Mouse (Mus musculus) heart, embryonic 10.5 days (tissue): ENCODE measurements around the gene Olfr39. TPM values are rescaled to one million over a fixed set of nuclear protein-coding genes. Genes with fewer than 3 reads are reported as not detected.
"Not testable (repeated sequence)": the region's sequence is repeated elsewhere in the genome, so short reads cannot be mapped to it uniquely, and the experiment has no call there.

ENCODE experiments used
- DNase-seq: peaks from one replicate; pipeline ENCODE4 v3.0.0-alpha.2; 2017; ENCODE audit warnings: low spot score
- H3K27ac ChIP-seq: fragments of 300-500 bp; sonication (generic); 2 replicates; pipeline ENCODE4 v1.5.1; 2016; ENCODE audit warnings: mild to moderate bottlenecking
- H3K27me3 ChIP-seq: fragments of 300-500 bp; sonication (generic); 2 replicates; pipeline ENCODE4 v1.6.1; 2016; ENCODE audit warnings: mild to moderate bottlenecking; ENCODE audit not compliant: poor library complexity, insufficient read depth, severe bottlenecking
- H3K36me3 ChIP-seq: fragments of 300-500 bp; sonication (generic); 2 replicates; pipeline ENCODE4 v1.6.1; 2016; ENCODE audit warnings: mild to moderate bottlenecking, moderate library complexity
- H3K4me1 ChIP-seq: fragments of 300-500 bp; sonication (generic); 2 replicates; pipeline ENCODE4 v1.6.1; 2016; ENCODE audit warnings: mild to moderate bottlenecking
- H3K4me3 ChIP-seq: fragments of 300-500 bp; sonication (generic); 2 replicates; pipeline ENCODE4 v1.5.1; 2016; ENCODE audit warnings: mild to moderate bottlenecking, moderate library complexity
- H3K9me3 ChIP-seq: fragments of 300-500 bp; sonication (generic); 2 replicates; pipeline ENCODE4 v1.6.1; 2016; ENCODE audit warnings: mild to moderate bottlenecking, moderate library complexity
- WGBS: fragments of 180-500 bp; shearing (Covaris S2); methylation state at CpG from one replicate; pipeline ENCODE4 v1.1.7; 2016; 5-methylcytosine and 5-hydroxymethylcytosine counted together
- polyA plus RNA-seq: library from polyadenylated mRNA; unstranded; fragments of >200 nt; fragmentation: Nextera tagmentation; extraction: Ambion mirVana; gene quantifications from 2 replicates; pipeline ENCODE4 v1.2.1, GENCODE M21; 2016

The Olfr39 gene
- not detected in 2 replicates for polyA plus RNA-seq

GRCm38 (mm10) chr9:20282051-20282450 lies at the start of gene Olfr39:
Gene Olfr39 (plus strand): TSS chr9:20282351.
- Histone ChIP-seq H3K27me3 (no peaks in the 10 kb centered on the region), H3K36me3 (no peaks in the 10 kb centered on the region), H3K4me1 (no peaks in the 10 kb centered on the region), H3K4me3 (no peak within 1 kb of the TSS), H3K27ac (no peak within 1 kb of the TSS), H3K9me3 (no peaks in the 10 kb centered on the region)
- WGBS = 79% methylated on average over 1 of the region's 1 CpGs
- DNase-seq = no peak

GRCm38 (mm10) chr9:20236819-20237218 lies 45.3 kb upstream of the Olfr39 start, which contains the start of gene Olfr872:
Gene Olfr872 (plus strand): TSS chr9:20237119.
- H3K4me3 ChIP-seq = no peak within 1 kb of the TSS
- H3K36me3 ChIP-seq = no peaks in the 10 kb centered on the region
- H3K9me3 ChIP-seq = peaks cover 4% of the 10 kb centered on the region; the same call in 1 of the 2 replicates

GRCm38 (mm10) chr9:20237378-20237777 lies 44.8 kb upstream of the Olfr39 start:
- Histone ChIP-seq H3K36me3 (no peaks in the 10 kb centered on the region), H3K27me3 (no peaks in the 10 kb centered on the region), H3K9me3 (peaks cover 4% of the 10 kb centered on the region; the same call in 1 of the 2 replicates), H3K4me3 (no peak overlapping the region), H3K27ac (no peak overlapping the region), H3K4me1 (no peaks in the 10 kb centered on the region)
- WGBS = 67% methylated on average over 2 of the region's 2 CpGs
- DNase-seq = no peak

More at GRCm38 (mm10) chr9:20236819-20237218, 45.3 kb upstream of the Olfr39 start, which contains the start of gene Olfr872:
- Histone ChIP-seq H3K27me3 (no peaks in the 10 kb centered on the region), H3K27ac (no peak within 1 kb of the TSS), H3K4me1 (no peaks in the 10 kb centered on the region)
- no peak for DNase-seq

GRCm38 (mm10) chr9:20295562-20295961 lies 13.4 kb downstream of the Olfr39 start:
- 71% methylated on average over 5 of the region's 5 CpGs for WGBS
- not testable (repeated sequence) for H3K4me1 ChIP-seq, H3K27ac ChIP-seq, H3K27me3 ChIP-seq, H3K36me3 ChIP-seq, H3K9me3 ChIP-seq, DNase-seq, H3K4me3 ChIP-seq

GRCm38 (mm10) chr9:20298232-20298631 lies 16.1 kb downstream of the Olfr39 start, which contains the start of gene Olfr873:
Gene Olfr873 (plus strand): TSS chr9:20298532.
- Histone ChIP-seq H3K4me1 (no peaks in the 10 kb centered on the region), H3K9me3 (no peaks in the 10 kb centered on the region), H3K36me3 (no peaks in the 10 kb centered on the region), H3K27me3 (no peaks in the 10 kb centered on the region), H3K27ac (no peak within 1 kb of the TSS), H3K4me3 (no peak within 1 kb of the TSS)
- 75% methylated on average over 1 of the region's 1 CpGs for WGBS
- DNase-seq = no peak

- Histone ChIP-seq H3K36me3 (no peaks in the 10 kb centered on the region), H3K27me3 (no peaks in the 10 kb centered on the region), H3K4me3 (no peak within 1 kb of the TSS), H3K27ac (no peak within 1 kb of the TSS), H3K4me1 (no peaks in the 10 kb centered on the region), H3K9me3 (no peaks in the 10 kb centered on the region)
- DNase-seq = no peak
These were observed 53.8 kb downstream of the Olfr39 start, which contains the start of gene Olfr18 for GRCm38 (mm10) chr9:20335994-20336393. Gene Olfr18 (minus strand): TSS chr9:20336094.

Other genes starting within 250 kb of the Olfr39 start
- not detected in 2 replicates for gene Olfr867, start 224.8 kb upstream of the Olfr39 start, polyA plus RNA-seq
- gene Olfr868, start 183.7 kb upstream of the Olfr39 start, polyA plus RNA-seq = not detected in 2 replicates
- gene Olfr869, start 153.3 kb upstream of the Olfr39 start, polyA plus RNA-seq = not detected in 2 replicates
- gene Olfr870, start 108.3 kb upstream of the Olfr39 start, polyA plus RNA-seq = not detected in 2 replicates
- gene Olfr871, start 70.1 kb upstream of the Olfr39 start, polyA plus RNA-seq = not detected in 2 replicates
- not detected in 2 replicates for gene Olfr872, start 45.2 kb upstream of the Olfr39 start, polyA plus RNA-seq
- not detected in 2 replicates for gene Olfr873, start 16.2 kb downstream of the Olfr39 start, polyA plus RNA-seq
- 0.06 TPM in 1 of 2 replicates, not detected in the other for gene Olfr18, start 53.7 kb downstream of the Olfr39 start, polyA plus RNA-seq
- gene Zfp560, start 102.8 kb downstream of the Olfr39 start, polyA plus RNA-seq = 20.9 and 25.0 TPM in 2 replicates
- 15.5 and 16.9 TPM in 2 replicates for gene Zfp26, start 177.8 kb downstream of the Olfr39 start, polyA plus RNA-seq
- 13.9 and 15.7 TPM in 2 replicates for gene Zfp426, start 210.4 kb downstream of the Olfr39 start, polyA plus RNA-seq
- gene Zfp266, start 239.1 kb downstream of the Olfr39 start, polyA plus RNA-seq = 54.9 and 75.9 TPM in 2 replicates